Mouse (Mus musculus): ENCODE measurements around the gene Ahdc1. TPM values are rescaled to one million over a fixed set of nuclear protein-coding genes. Genes with fewer than 3 reads are reported as not detected.

Gene Ahdc1
- total RNA-seq, 2 experiments from 2014 or later = 108 to 121 TPM

- DNase-seq (ENCODE audit: low spot score in 2 of 2) = no peak
These were observed 59.8 kb downstream of the Ahdc1 start for GRCm38 (mm10) chr4:133070821-133071372.

- DNase-seq (ENCODE audit: low spot score in 2 of 2) = no peak
These were observed 62.1 kb downstream of the Ahdc1 start for GRCm38 (mm10) chr4:133073192-133073591.

- peak; percentile 52 to 65 for DNase-seq (ENCODE audit: low spot score in 2 of 2)
These were observed 63.2 kb downstream of the Ahdc1 start for GRCm38 (mm10) chr4:133074070-133074819.

- no peak for DNase-seq (ENCODE audit: low spot score in 2 of 2)
These were observed 64.0 kb downstream of the Ahdc1 start for GRCm38 (mm10) chr4:133074894-133075572.

GRCm38 (mm10) chr4:133078947-133079346 lies 67.9 kb downstream of the Ahdc1 start:
- no peak for DNase-seq (ENCODE audit: low spot score in 2 of 2)

GRCm38 (mm10) chr4:133079416-133080113 lies 68.5 kb downstream of the Ahdc1 start:
- no peak for DNase-seq (ENCODE audit: low spot score in 2 of 2)

- DNase-seq (ENCODE audit: low spot score in 2 of 2) = no peak
These were observed 69.8 kb downstream of the Ahdc1 start for GRCm38 (mm10) chr4:133080862-133081261.

- no peak for DNase-seq (ENCODE audit: low spot score in 2 of 2)
These were observed 71.2 kb downstream of the Ahdc1 start for GRCm38 (mm10) chr4:133082216-133082773.

- peak in 1 of 2 experiments; percentile 64 for DNase-seq (ENCODE audit: low spot score in 2 of 2)
These were observed 73.2 kb downstream of the Ahdc1 start for GRCm38 (mm10) chr4:133083991-133084861.

GRCm38 (mm10) chr4:133085011-133085782 lies 74.1 kb downstream of the Ahdc1 start:
- peak; percentile 61 to 65 for DNase-seq (ENCODE audit: low spot score in 2 of 2)

GRCm38 (mm10) chr4:133085783-133086342 lies 74.8 kb downstream of the Ahdc1 start:
- DNase-seq (ENCODE audit: low spot score in 2 of 2) = no peak

GRCm38 (mm10) chr4:133087177-133087714 lies 76.2 kb downstream of the Ahdc1 start:
- DNase-seq (ENCODE audit: low spot score in 2 of 2) = no peak

GRCm38 (mm10) chr4:133087835-133088234 lies 76.8 kb downstream of the Ahdc1 start:
- no peak for DNase-seq (ENCODE audit: low spot score in 2 of 2)

GRCm38 (mm10) chr4:133089319-133089718 lies 78.3 kb downstream of the Ahdc1 start:
- peak in 1 of 2 experiments; percentile 2 for DNase-seq (ENCODE audit: low spot score in 2 of 2)

- peak in 1 of 2 experiments; percentile 1 for DNase-seq (ENCODE audit: low spot score in 2 of 2)
These were observed 78.7 kb downstream of the Ahdc1 start for GRCm38 (mm10) chr4:133089802-133090201.

- DNase-seq (ENCODE audit: low spot score in 2 of 2) = peak in 1 of 2 experiments; percentile 18
These were observed 79.2 kb downstream of the Ahdc1 start for GRCm38 (mm10) chr4:133090276-133090719.

GRCm38 (mm10) chr4:133090720-133091458 lies 79.8 kb downstream of the Ahdc1 start:
- peak in 1 of 2 experiments; percentile 19 for DNase-seq (ENCODE audit: low spot score in 2 of 2)

- DNase-seq (ENCODE audit: low spot score in 2 of 2) = peak in 1 of 2 experiments; percentile 37
These were observed 80.4 kb downstream of the Ahdc1 start for GRCm38 (mm10) chr4:133091459-133091785.
